Mouse (Mus musculus): ENCODE measurements around the gene Ap5m1.
A peak's percentile ranks its signal among the peaks of the same experiment; 100 is the strongest.
"Not testable (repeated sequence)": the region's sequence is repeated elsewhere in the genome, so short reads cannot be mapped to it uniquely, and the experiment has no call there.

Gene Ap5m1

DNA sequence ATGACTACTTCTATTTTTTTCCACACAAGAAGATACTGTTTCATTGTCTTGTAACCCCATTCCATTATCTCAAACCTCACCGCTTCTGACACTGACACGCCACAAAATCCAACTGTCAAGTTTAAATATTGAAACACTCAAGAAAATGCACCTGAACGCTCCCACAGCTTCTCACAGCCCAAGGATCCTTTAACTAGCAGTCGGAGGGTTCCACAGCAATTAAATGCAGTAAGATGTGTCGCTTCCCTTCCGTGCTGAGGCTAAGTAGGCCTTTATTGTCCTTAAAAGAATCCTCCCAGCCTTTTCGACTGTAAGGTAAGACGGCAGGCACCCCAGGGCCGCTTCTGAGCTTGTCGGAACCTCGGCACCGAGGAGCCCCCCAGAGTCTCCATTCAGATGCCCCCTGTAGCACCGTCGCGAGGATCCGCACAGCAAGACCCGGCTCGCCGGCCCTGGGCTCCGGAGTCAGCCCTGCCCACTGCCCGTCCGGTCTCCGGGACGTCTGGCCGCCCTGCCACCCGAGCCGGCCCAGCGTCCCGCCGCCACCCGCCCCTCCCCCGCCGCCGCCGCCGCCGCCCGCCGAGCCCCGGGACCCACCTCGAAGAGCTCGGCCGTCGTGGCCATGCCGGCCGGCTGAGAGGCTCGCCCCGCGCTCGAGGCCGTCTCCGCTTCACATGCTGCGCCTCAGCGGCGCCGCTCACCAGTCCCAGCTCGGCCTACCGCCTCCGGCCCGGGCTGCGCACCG, at the start of gene Ap5m1:
Ap5m1 (plus strand) TSS at position 569 of the 745 bp plus-strand sequence.
- DNase-seq = peak; percentile 22

GRCm38 (mm10) chr14:49019765-49020164, 46.1 kb upstream of the Ap5m1 start:
- peak; percentile 8 for DNase-seq

- DNase-seq = no peak
These were observed 38.7 kb upstream of the Ap5m1 start for GRCm38 (mm10) chr14:49027040-49027778.

- no peak for DNase-seq
These were observed 38.0 kb upstream of the Ap5m1 start for GRCm38 (mm10) chr14:49027779-49028368.

DNA sequence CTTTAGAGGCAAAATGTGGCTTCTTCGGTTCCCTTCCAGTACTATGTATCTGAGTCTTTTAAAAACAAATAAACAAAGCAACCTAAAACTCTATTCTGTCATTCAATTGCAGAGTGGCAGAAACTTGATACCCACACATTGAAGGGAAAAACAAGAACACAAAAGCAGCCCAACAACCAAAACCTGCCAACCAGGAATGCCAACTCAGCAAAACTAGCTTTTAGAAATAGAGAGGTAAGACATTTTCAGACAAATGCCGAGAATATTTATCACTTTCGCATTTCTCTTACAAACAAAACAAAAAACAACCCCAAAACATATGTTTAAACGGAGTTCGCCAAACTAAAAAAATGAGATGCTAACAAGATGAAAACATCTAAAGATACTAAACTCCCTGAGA, 36.9 kb upstream of the Ap5m1 start:
- no peak for DNase-seq

DNA sequence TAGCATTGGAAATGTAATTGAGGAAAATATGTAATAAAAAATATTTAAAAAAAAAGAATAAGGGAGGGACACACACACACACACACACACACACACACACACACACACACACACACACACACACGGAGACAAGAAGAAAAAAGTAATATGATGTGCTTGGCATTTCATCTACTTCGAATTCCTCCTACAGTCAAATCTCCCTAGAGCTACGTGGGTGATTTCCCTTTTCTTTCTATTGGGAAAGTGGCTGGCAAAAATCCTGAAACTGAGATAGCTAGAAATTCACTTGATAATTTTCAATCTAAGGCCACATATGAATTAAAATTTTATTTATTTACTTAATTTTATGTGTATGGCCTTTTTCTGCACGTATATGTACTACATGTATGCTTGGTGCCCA, 20.3 kb upstream of the Ap5m1 start:
- no peak for DNase-seq

DNA sequence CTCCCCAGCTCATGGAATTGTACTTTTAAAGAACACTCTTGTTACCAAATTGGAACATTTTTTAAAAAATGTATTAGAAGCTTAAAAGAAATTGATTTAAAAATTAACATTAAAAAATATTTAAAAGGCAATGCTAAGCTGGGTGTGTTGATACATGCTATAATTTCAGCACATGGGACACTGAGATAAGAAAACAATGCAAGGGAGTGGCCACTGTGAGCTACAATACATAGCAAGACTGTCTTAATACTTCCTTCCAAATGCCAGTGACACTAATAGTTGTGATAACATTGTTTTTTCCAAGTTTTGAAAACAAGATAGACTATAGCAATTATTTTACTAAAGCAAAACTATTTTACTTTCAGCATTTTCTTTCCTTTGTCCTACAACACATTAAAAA, 16.4 kb upstream of the Ap5m1 start:
- no peak for DNase-seq

DNA sequence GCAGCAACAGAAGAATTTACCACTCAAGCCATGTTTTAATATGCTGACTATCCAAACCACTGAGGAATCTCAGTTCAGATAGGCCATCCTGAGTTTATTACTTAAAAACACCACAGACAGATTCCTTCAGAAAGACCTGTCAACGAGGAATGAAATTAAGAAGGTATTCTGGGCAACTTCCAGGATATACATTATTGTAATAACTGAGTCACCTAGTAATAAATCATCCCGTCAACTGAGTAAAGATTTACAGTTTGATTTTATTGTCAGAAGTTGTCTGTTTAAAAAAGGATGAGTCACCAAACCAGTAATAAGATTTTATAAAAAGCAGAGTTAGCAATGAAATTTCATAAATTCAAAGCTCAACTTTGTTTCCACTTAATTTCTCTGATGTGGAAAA, 2.1 kb upstream of the Ap5m1 start:
- no peak for DNase-seq

DNA sequence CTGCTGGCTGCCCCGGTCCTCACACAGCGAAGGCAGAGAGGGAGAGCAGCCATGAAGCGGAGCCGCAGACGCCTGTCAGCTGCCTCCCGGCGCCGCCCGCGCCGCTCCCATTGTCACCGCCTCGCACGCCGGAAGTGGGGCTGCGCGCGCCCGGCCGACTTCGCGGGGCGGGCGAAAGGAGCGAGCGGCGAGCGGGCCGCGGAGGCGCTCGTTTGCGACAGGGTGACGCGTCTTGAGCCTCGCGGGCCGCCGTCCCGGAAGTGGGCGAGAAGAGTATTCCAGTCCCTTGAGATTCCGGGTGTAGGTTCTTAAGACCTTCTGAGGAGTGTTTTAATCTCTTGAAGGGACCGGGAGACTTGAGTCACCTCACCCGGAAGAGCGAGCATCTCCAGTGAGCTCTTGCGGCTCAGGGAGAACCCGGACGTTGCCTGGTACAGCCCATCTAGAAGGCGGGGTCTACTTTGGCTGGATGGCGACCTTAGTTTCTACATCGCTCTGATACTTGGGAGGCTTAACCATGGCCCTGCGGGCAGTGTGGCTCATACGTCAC, 452 bp downstream of the Ap5m1 start, which contains the start of gene Exoc5:
Exoc5 (minus strand) TSS at position 380 of the 550 bp plus-strand sequence.
- DNase-seq = peak; percentile 96

- no peak for DNase-seq
These were observed 6.9 kb downstream of the Ap5m1 start for GRCm38 (mm10) chr14:49072837-49073236.

GRCm38 (mm10) chr14:49073896-49074295, 8.0 kb downstream of the Ap5m1 start:
- DNase-seq = no peak

GRCm38 (mm10) chr14:49074361-49074760, 8.5 kb downstream of the Ap5m1 start:
- no peak for DNase-seq

DNA sequence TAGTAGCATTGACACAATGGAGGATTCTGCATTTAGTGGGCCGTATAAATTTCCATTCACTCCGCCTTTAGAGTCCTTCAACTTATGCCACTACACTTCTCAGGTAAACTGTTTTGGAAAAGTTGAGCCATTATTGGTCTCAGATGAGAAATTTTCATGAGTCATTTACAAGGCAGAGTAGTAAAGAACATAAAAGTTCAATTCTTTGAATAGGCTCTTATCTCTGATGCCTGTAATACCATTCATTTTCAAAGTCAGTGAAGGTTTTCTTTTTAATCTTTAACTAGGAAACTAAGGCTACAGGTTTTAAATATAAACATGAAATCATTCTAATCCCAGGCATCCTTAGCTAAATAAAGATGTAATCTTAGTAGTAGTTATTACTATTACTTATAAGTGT, 12.9 kb downstream of the Ap5m1 start:
- DNase-seq = no peak

- no peak for DNase-seq
These were observed 20.6 kb downstream of the Ap5m1 start for GRCm38 (mm10) chr14:49086522-49086921.

DNA sequence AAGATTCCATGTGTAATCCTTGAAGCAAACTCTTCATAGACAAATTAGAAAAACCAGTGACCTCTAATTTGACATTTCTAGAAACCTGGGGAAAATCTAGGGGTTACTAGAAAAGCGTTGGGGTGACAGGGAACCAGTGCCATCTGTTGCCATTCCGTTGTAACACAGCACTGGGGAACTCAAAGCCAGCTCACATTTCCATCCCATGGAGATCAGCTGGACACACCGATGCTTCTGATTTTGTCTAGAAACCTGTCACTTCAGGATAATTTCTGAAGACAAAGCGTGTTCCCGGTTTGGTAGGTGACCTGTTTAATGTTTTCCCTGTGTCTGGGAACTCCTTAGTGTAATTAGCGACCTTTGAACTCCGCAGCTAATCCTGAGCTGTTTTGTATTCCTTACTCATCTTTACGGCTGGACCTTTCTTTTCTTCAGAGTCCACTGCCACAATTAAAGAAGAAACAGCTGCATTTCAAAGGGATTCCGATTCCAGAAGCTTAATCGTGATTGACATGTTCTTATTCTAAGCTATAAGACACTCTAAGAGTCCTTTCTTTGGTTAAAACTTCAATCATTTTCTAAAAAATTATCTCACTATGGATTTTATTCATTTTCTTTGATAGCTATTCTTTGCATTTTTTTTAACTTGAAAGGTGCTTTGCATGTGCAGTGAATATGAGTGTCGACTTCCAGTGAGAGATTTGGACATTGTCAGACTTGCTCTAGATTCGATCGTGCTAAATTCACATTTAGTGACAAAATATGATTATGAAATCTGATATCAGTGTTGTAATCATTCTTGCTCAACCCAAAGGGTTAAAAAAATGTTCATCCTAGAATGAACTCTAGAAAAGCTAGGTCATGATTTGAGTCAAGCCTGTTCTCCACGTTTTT, 22.5 kb downstream of the Ap5m1 start:
- no peak for DNase-seq

GRCm38 (mm10) chr14:49089461-49090058, 23.7 kb downstream of the Ap5m1 start:
- no peak for DNase-seq

- DNase-seq = no peak
These were observed 24.2 kb downstream of the Ap5m1 start for GRCm38 (mm10) chr14:49090102-49090501.

- no peak for DNase-seq
These were observed 25.4 kb downstream of the Ap5m1 start for GRCm38 (mm10) chr14:49091277-49091676.

DNA sequence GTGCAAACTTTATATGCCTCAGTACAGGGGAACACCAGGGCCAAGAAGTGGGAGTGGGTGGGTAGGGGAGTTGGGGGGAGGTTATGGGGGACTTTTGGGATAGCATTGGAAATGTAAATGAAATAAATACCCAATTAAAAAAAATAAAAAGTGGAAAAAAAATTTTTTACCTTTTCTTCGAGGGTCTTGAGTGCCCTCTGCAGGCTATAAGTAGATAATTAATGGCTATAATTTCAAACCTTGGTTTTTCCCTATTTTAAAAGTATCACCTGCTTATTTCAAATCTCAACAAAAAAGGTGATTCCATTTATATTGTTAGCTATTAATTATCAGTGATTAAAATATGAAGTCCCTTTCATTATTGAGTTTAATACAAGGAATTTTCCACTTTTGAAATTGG, 25.9 kb downstream of the Ap5m1 start:
- not testable (repeated sequence) for DNase-seq

DNA sequence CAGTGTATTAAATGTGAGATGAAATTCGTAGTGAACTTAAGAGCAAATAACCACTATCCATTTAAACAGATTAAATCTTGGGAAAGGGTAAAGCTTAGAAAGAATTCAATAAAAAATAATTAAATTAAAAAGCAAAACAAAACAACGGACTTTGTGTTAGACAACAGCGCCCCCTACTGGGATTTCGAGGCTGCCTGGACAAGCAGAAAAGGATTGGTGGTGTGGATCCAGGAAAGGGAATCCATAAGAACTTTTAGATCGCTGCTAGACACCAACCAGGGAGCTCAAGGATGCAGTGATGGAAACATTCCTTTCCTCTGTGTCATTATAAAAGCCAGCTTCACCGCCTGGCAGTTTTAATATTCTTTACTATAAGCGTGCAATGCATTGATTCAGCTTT, 52.5 kb downstream of the Ap5m1 start:
- DNase-seq = peak; percentile 79

DNA sequence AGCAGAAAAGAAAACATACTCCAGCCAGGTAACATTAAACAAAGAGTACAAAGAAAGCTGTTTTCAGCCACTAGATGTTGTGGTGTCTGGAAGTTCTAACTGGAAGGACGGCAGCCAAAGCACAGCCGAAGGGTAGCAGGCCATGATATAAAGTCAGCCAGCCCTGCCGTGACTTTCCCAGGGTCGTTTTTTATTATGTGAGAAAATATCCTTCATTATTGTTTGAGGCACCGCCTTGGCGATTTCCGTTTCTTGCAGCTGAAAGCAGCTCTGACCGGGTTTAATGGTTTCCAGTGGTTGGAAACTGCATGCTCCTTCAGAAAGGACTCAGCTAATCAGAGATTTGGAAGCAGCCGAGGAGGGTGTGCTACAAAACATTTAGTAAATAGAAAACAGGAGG, 55.8 kb downstream of the Ap5m1 start:
- no peak for DNase-seq

- no peak for DNase-seq
These were observed 61.4 kb downstream of the Ap5m1 start for GRCm38 (mm10) chr14:49127162-49127779.

Measured in lung, postnatal 36 days (tissue).